Mouse (Mus musculus) heart, postnatal 0 days (tissue): ENCODE results near the gene Ttc30a1.

ENCODE experiments used
- CTCF ChIP-seq: IDR thresholded peaks from 2 replicates; pipeline ENCODE4 v1.5.1; 2016; ENCODE audit warnings: antibody characterized with exemption, control low read depth, low read depth
- EP300 ChIP-seq: IDR thresholded peaks from 2 replicates; pipeline ENCODE4 v1.6.1; 2016; ENCODE audit warnings: antibody characterized with exemption, low read depth

DNA sequence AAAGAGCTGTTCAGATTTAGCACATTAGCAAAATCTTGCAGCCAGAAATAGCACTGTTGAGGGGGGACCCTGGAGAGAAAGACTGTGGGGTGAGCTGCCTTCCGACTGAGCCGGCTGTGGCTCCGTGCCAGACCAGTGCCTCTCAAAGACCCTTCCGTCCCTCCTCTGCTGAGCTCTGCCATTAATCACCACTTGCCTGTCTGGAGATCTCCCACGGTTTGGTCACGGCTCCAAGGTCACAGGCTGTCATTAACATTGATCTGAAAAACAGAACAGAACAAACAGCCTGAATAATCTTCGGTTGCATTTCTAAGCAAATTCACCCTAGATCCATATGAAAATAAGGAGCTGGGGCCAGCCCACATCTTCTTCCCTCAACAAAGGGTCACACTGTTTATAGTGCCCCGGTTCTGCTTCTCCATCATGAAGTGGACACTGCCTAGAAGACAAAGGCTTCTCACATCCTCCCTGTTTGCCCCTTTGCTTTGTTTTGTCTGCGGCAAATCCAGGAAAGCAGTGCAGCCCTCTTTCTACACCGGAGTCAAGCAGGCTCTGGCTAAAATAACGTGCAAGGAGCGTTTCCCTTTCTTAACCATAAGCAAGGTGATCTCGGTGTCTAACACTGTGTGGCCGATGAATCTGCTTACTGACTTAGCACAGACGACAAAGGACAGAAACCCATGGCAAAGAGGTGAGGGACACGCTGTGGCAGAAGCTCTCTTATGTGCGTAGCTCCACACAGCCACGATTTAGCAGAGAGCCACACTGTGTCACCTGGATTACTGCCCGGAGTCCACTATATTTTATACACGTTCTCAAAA is 47.5 kb upstream of the Ttc30a1 start:
- TF ChIP-seq CTCF (no peak), EP300 (no peak)
